Mouse (Mus musculus): ENCODE data around the gene Wrnip1. TPM values are rescaled to one million over a fixed set of nuclear protein-coding genes. Genes with fewer than 3 reads are reported as not detected.

Gene Wrnip1
- total and polyA plus RNA-seq, 3 experiments = 38.8 to 50.6 TPM; not detected in 1

DNA sequence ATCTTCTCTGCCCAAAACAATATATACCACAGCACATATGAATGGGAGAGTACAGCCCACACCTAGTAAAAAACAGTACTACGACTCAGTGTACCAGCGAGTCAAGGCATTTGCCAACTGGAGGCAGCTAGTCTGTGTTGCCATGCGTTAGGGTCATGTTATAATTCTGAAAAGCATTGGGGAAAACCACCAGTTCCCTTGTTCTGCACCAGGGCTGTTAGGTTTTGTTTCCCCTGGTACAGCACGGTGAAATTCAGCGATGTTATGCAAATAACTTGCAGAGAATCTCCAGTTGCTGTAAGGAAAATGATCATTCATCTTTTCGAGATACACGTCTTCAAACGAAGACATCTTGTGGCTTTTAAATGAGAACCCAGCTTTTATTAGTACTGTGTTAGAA, 23.7 kb downstream of the Wrnip1 start:
- H3K27me3 ChIP-seq (ENCODE audit: control insufficient read depth in 1 of 2, insufficient read depth in 2 of 2, low read length in 2 of 2) = no peaks in the 10 kb centered on the region
- H3K79me2 ChIP-seq (ENCODE audit: control insufficient read depth, insufficient read depth, low read length, poor library complexity) = no peaks in the 10 kb centered on the region
- H3K4me3 ChIP-seq (ENCODE audit: control insufficient read depth in 1 of 2, insufficient read depth in 1 of 2, low read depth in 2 of 2, low read length in 2 of 2) = no peak overlapping the region
- no peaks in the 10 kb centered on the region for H3K9me3 ChIP-seq (replicated peaks; ENCODE audit: insufficient read depth, low read length)
- no peak overlapping the region for H3K9ac ChIP-seq (ENCODE audit: control insufficient read depth, low read depth, low read length, poor library complexity, severe bottlenecking)
- peaks cover 3 to 23% of the 10 kb centered on the region in 2 experiments for H3K36me3 ChIP-seq (ENCODE audit: control insufficient read depth in 1 of 2, insufficient read depth in 2 of 2, low read length in 2 of 2)
- no peak for DNase-seq (ENCODE audit: low read depth, low spot score)
- H3K4me1 ChIP-seq (ENCODE audit: control insufficient read depth in 1 of 2, insufficient read depth in 2 of 2, low read length in 2 of 2) = peaks cover 0 to 21% of the 10 kb centered on the region in 2 experiments; a peak in 3 of 4 replicates
- no peak overlapping the region for H3K27ac ChIP-seq (ENCODE audit: control insufficient read depth, low read depth, low read length)
- no peak for TF ChIP-seq ZNF384 (IDR thresholded peaks at IDR 0.05; ENCODE audit: low read depth, low read length)
- TF ChIP-seq USF2 (IDR thresholded peaks at IDR 0.05; ENCODE audit: borderline replicate concordance in 1 of 2, insufficient read depth in 1 of 2, low read depth in 1 of 2, low read length in 2 of 2) = no peak
- no peak for TF ChIP-seq EP300 (IDR thresholded peaks at IDR 0.05; ENCODE audit: low read depth in 1 of 2, low read length in 2 of 2)
- TF ChIP-seq POLR2AphosphoS5 (IDR thresholded peaks at IDR 0.05; ENCODE audit: borderline replicate concordance, low read depth, low read length) = no peak
- TF ChIP-seq ZMIZ1 (IDR thresholded peaks at IDR 0.05; ENCODE audit: low read depth, low read length) = no peak

DNA sequence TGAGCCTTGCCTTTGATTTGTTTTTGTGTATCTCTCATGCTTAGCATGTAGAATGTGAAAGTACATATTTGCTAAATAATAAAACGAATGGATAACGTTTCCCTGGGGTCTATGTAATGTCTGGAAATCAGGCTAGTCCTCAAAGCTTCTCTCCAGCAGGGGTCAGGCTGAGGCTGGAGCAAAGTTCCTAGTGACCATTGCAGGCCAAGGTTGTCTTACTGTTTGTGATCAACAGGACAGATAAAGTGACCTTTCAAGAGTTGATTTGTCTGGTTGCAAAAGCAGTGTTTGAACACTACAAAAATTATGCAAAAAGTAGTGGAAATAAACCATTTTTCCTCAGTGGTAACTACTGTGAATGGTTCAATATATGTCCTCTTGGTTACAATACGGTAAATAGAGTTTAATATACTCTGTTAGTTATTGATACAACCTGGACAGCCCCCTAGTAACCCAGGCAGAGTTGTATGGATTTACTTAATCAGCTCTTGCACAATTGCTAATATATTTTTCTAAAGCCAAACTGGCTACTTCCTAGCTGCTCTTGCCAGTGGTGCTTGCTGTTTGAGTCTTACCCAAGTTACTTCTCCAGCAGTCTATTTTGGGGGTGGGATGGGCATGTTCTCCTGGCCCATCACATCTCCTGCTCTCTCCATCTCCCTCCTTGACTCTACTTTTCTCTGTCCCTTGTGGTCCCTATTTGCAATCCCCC, 25.4 kb downstream of the Wrnip1 start:
- H3K27ac ChIP-seq (ENCODE audit: control insufficient read depth, low read depth, low read length) = no peak overlapping the region
- H3K9ac ChIP-seq (ENCODE audit: control insufficient read depth, low read depth, low read length, poor library complexity, severe bottlenecking) = no peak overlapping the region
- H3K27me3 ChIP-seq (ENCODE audit: control insufficient read depth in 1 of 2, insufficient read depth in 2 of 2, low read length in 2 of 2) = no peaks in the 10 kb centered on the region
- H3K79me2 ChIP-seq (ENCODE audit: control insufficient read depth, insufficient read depth, low read length, poor library complexity) = no peaks in the 10 kb centered on the region
- H3K4me1 ChIP-seq (ENCODE audit: control insufficient read depth in 1 of 2, insufficient read depth in 2 of 2, low read length in 2 of 2) = peaks cover 3 to 37% of the 10 kb centered on the region in 2 experiments; a peak in 3 of 4 replicates
- DNase-seq (ENCODE audit: low read depth, low spot score) = no peak
- no peak overlapping the region for H3K4me3 ChIP-seq (ENCODE audit: control insufficient read depth in 1 of 2, insufficient read depth in 1 of 2, low read depth in 2 of 2, low read length in 2 of 2)
- no peaks in the 10 kb centered on the region for H3K9me3 ChIP-seq (replicated peaks; ENCODE audit: insufficient read depth, low read length)
- H3K36me3 ChIP-seq (ENCODE audit: control insufficient read depth in 1 of 2, insufficient read depth in 2 of 2, low read length in 2 of 2) = peaks cover 0 to 37% of the 10 kb centered on the region in 2 experiments; a peak in 2 of 4 replicates
- TF ChIP-seq CHD2 (IDR thresholded peaks at IDR 0.05; ENCODE audit: low read length) = no peak
- TF ChIP-seq RCOR1 (IDR thresholded peaks at IDR 0.05; ENCODE audit: low read depth, low read length) = no peak

DNA sequence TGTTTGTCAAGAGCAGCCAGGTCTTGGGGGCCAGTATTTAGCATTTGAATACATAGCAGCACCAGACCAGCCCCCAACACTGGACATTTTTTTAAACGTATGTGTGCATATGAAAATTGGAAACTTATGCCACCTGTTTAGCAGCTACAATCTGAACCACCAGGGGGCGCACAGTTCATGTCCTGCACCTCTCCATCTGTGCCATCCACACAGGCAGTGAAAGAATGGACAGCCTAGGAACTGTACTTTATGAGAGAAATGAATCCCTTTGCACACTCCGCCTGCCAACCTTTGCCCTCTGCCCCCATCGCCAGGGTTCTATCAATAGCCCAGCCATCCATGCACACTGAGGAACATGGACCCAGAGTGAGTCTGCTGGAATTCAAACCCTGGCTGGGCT, 26.1 kb downstream of the Wrnip1 start:
- peak; percentile 73 for DNase-seq (ENCODE audit: low read depth, low spot score)
- TF ChIP-seq TBP (IDR thresholded peaks at IDR 0.05; ENCODE audit: low read depth, low read length) (no peak), ZNF384 (IDR thresholded peaks at IDR 0.05; ENCODE audit: low read depth, low read length) (peak; percentile 36; the same call in 1 of the 2 replicates), POLR2AphosphoS5 (IDR thresholded peaks at IDR 0.05; ENCODE audit: borderline replicate concordance, low read depth, low read length) (no peak), ETS1 (IDR thresholded peaks at IDR 0.05; ENCODE audit: low read depth, low read length) (no peak), CTCF (IDR thresholded peaks at IDR 0.05 in 2 of 3, conservative IDR thresholded peaks at IDR 0.05 in 1 of 3; ENCODE audit: control insufficient read depth in 1 of 3, insufficient read depth in 1 of 3, low read depth in 2 of 3, low read length in 3 of 3, poor library complexity in 1 of 3, severe bottlenecking in 1 of 3) (peak; percentile 75 to 79 (median 78)), POLR2A (IDR thresholded peaks at IDR 0.05; ENCODE audit: control insufficient read depth in 1 of 2, insufficient read depth in 1 of 2, low read depth in 1 of 2, low read length in 2 of 2, poor library complexity in 1 of 2) (no peak), MEF2A (IDR thresholded peaks at IDR 0.05; ENCODE audit: extremely low read depth, insufficient replicate concordance, low read depth, low read length, poor library complexity, severe bottlenecking) (no peak), GATA1 (IDR thresholded peaks at IDR 0.05; ENCODE audit: low read depth, low read length) (no peak), RAD21 (IDR thresholded peaks at IDR 0.05; ENCODE audit: low read depth, low read length) (peak; percentile 35), BHLHE40 (IDR thresholded peaks at IDR 0.05; ENCODE audit: borderline replicate concordance, low read depth, low read length) (no peak), E2F4 (IDR thresholded peaks at IDR 0.05; ENCODE audit: borderline replicate concordance, low read depth, low read length) (no peak), TCF12 (IDR thresholded peaks at IDR 0.05; ENCODE audit: low read depth, low read length) (peak; percentile 26; the same call in 1 of the 2 replicates), MXI1 (IDR thresholded peaks at IDR 0.05; ENCODE audit: low read depth, low read length) (no peak), RCOR1 (IDR thresholded peaks at IDR 0.05; ENCODE audit: low read depth, low read length) (no peak), CHD2 (IDR thresholded peaks at IDR 0.05; ENCODE audit: low read length) (no peak), JUND (IDR thresholded peaks at IDR 0.05; ENCODE audit: low read depth, low read length) (no peak), USF2 (IDR thresholded peaks at IDR 0.05; ENCODE audit: borderline replicate concordance in 1 of 2, insufficient read depth in 1 of 2, low read depth in 1 of 2, low read length in 2 of 2) (no peak), MYB (IDR thresholded peaks at IDR 0.05; ENCODE audit: low read depth, low read length) (no peak), EP300 (IDR thresholded peaks at IDR 0.05; ENCODE audit: low read depth in 1 of 2, low read length in 2 of 2) (no peak), ZMIZ1 (IDR thresholded peaks at IDR 0.05; ENCODE audit: low read depth, low read length) (no peak), MAX (IDR thresholded peaks at IDR 0.05; ENCODE audit: low read length) (no peak), TAL1 (IDR thresholded peaks at IDR 0.05; ENCODE audit: low read length) (no peak), ELF1 (IDR thresholded peaks at IDR 0.05; ENCODE audit: low read depth, low read length) (no peak)

More for the DNA sequence above, 26.1 kb downstream of the Wrnip1 start:
- no peaks in the 10 kb centered on the region for H3K9me3 ChIP-seq (replicated peaks; ENCODE audit: insufficient read depth, low read length)
- H3K27me3 ChIP-seq (ENCODE audit: control insufficient read depth in 1 of 2, insufficient read depth in 2 of 2, low read length in 2 of 2) = no peaks in the 10 kb centered on the region
- H3K79me2 ChIP-seq (ENCODE audit: control insufficient read depth, insufficient read depth, low read length, poor library complexity) = no peaks in the 10 kb centered on the region
- peaks cover 0 to 40% of the 10 kb centered on the region in 2 experiments; a peak in 2 of 4 replicates for H3K36me3 ChIP-seq (ENCODE audit: control insufficient read depth in 1 of 2, insufficient read depth in 2 of 2, low read length in 2 of 2)
- no peak overlapping the region for H3K9ac ChIP-seq (ENCODE audit: control insufficient read depth, low read depth, low read length, poor library complexity, severe bottlenecking)
- no peak overlapping the region for H3K27ac ChIP-seq (ENCODE audit: control insufficient read depth, low read depth, low read length)
- H3K4me1 ChIP-seq (ENCODE audit: control insufficient read depth in 1 of 2, insufficient read depth in 2 of 2, low read length in 2 of 2) = peaks cover 3 to 43% of the 10 kb centered on the region in 2 experiments; a peak in 3 of 4 replicates
- H3K4me3 ChIP-seq (ENCODE audit: control insufficient read depth in 1 of 2, insufficient read depth in 1 of 2, low read depth in 2 of 2, low read length in 2 of 2) = no peak overlapping the region
